In genomic region chr7:43443126-43443916, GRCm38 (mm10) we compare ENCODE assay signal across 1 mouse cellular context.
TF ChIP-seq lines count a peak whose summit lies in the region.

No protein-coding gene starts in this region.

TF ChIP-seq in MEL, 35 proteins besides CTCF, POLR2A, EP300 and RAD21 (continued from another document):
- TF ChIP-seq CHD2 (IDR thresholded peaks at IDR 0.05; ENCODE audit: low read length) (no peak), BHLHE40 (IDR thresholded peaks at IDR 0.05; ENCODE audit: borderline replicate concordance, low read depth, low read length) (no peak), TCF12 (IDR thresholded peaks at IDR 0.05; ENCODE audit: low read depth, low read length) (peak; percentile 72), GABPA (IDR thresholded peaks at IDR 0.05; ENCODE audit: low read depth, low read length) (no peak), USF2 (IDR thresholded peaks at IDR 0.05; ENCODE audit: borderline replicate concordance in 1 of 2, insufficient read depth in 1 of 2, low read depth in 1 of 2, low read length in 2 of 2) (no peak), ELF1 (IDR thresholded peaks at IDR 0.05; ENCODE audit: low read depth, low read length) (peak; percentile 89), RCOR1 (IDR thresholded peaks at IDR 0.05; ENCODE audit: low read depth, low read length) (no peak), ZKSCAN1 (IDR thresholded peaks at IDR 0.05; ENCODE audit: low read depth, low read length) (no peak), MEF2A (IDR thresholded peaks at IDR 0.05; ENCODE audit: extremely low read depth, insufficient replicate concordance, low read depth, low read length, poor library complexity, severe bottlenecking) (no peak), KAT2A (conservative IDR thresholded peaks at IDR 0.05; ENCODE audit: low read depth, low read length) (no peak; the same call in 1 of the 2 replicates), UBTF (IDR thresholded peaks at IDR 0.05; ENCODE audit: borderline replicate concordance, insufficient read depth, low read depth, low read length) (no peak), E2F4 (IDR thresholded peaks at IDR 0.05; ENCODE audit: borderline replicate concordance, low read depth, low read length) (peak; percentile 39; the same call in 1 of the 2 replicates), TAL1 (IDR thresholded peaks at IDR 0.05; ENCODE audit: low read length) (no peak), MYC (IDR thresholded peaks at IDR 0.05; ENCODE audit: low read depth, low read length) (peak; percentile 11; the same call in 1 of the 2 replicates), ZNF384 (IDR thresholded peaks at IDR 0.05; ENCODE audit: low read depth, low read length) (no peak), ETS1 (IDR thresholded peaks at IDR 0.05; ENCODE audit: low read depth, low read length) (peak; percentile 28; the same call in 1 of the 2 replicates), GATA1 (IDR thresholded peaks at IDR 0.05; ENCODE audit: low read depth, low read length) (no peak), ZMIZ1 (IDR thresholded peaks at IDR 0.05; ENCODE audit: low read depth, low read length) (peak; percentile 85), ZC3H11A (IDR thresholded peaks at IDR 0.05; ENCODE audit: low read depth, low read length) (no peak), POLR2AphosphoS5 (IDR thresholded peaks at IDR 0.05; ENCODE audit: borderline replicate concordance, low read depth, low read length) (peak; percentile 73; the same call in 1 of the 2 replicates), USF1 (IDR thresholded peaks at IDR 0.05; ENCODE audit: low read depth, low read length) (no peak), MAX (IDR thresholded peaks at IDR 0.05; ENCODE audit: low read length) (peak; percentile 41; the same call in 1 of the 2 replicates), NELFE (IDR thresholded peaks at IDR 0.05; ENCODE audit: low read depth, low read length) (peak; percentile 81), SIN3A (IDR thresholded peaks at IDR 0.05; ENCODE audit: low read length) (peak; percentile 74), MYB (IDR thresholded peaks at IDR 0.05; ENCODE audit: low read depth, low read length) (no peak), NRF1 (IDR thresholded peaks at IDR 0.05; ENCODE audit: insufficient read depth, low read depth, low read length, poor library complexity, severe bottlenecking) (no peak), MXI1 (IDR thresholded peaks at IDR 0.05; ENCODE audit: low read depth, low read length) (0 out of 2 replicates have a peak, but pooled peaks have one; percentile 24), HCFC1 (IDR thresholded peaks at IDR 0.05; ENCODE audit: low read depth, low read length) (peak; percentile 59), MAFK (IDR thresholded peaks at IDR 0.05; ENCODE audit: borderline replicate concordance, low read depth, low read length) (no peak), POLR2AphosphoS2 (IDR thresholded peaks at IDR 0.05; ENCODE audit: low read length) (no peak; the same call in 1 of the 2 replicates), JUND (IDR thresholded peaks at IDR 0.05; ENCODE audit: low read depth, low read length) (no peak), SMC3 (IDR thresholded peaks at IDR 0.05; ENCODE audit: low read depth, low read length) (no peak)
